Mouse (Mus musculus) liver, embryonic 14.5 days (tissue): ENCODE results near the gene Phyhipl. TPM values are rescaled to one million over a fixed set of nuclear protein-coding genes. Genes with fewer than 3 reads are reported as not detected.
A peak's percentile ranks its signal among the peaks of the same experiment; 100 is the strongest.

ENCODE experiments used
- ATAC-seq: fragments of 200-750 bp; cut with Nextera tagmentation; 2 replicates; pipeline ENCODE4 v1.8.0; 2017; ENCODE audit warnings: moderate number of reproducible peaks, mild to moderate bottlenecking, moderate library complexity; ENCODE audit not compliant: insufficient read depth
- DNase-seq, 3 experiments: peaks; one replicate each; pipeline ENCODE4 v3.0.0-alpha.2; 2012 to 2013; ENCODE audit warnings: low read depth in 3 of 3, low spot score in 3 of 3
- H3K27ac ChIP-seq: fragments of 300-500 bp; sonication (generic); 2 replicates; pipeline ENCODE4 v1.5.1; 2014; ENCODE audit warnings: moderate library complexity, mild to moderate bottlenecking, control low read depth, inconsistent platforms
- H3K27me3 ChIP-seq: fragments of 300-500 bp; sonication (generic); 2 replicates; pipeline ENCODE4 v1.6.1; 2014; ENCODE audit warnings: mild to moderate bottlenecking, low read length, moderate library complexity; ENCODE audit not compliant: control insufficient read depth, insufficient read depth
- H3K36me3 ChIP-seq: fragments of 300-500 bp; sonication (generic); replicated peaks from 2 replicates; pipeline ENCODE4 v1.6.1; 2014; ENCODE audit warnings: low read depth; ENCODE audit not compliant: control insufficient read depth, insufficient read depth
- H3K4me1 ChIP-seq, 2 experiments: fragments of 200-500 bp in 1 of 2; fragments of 300-500 bp in 1 of 2; sonication (generic) in 1 of 2; replicated peaks; 2 replicates each; pipeline ENCODE4 v1.6.1; 2012 to 2014; ENCODE audit warnings: antibody characterized with exemption in 1 of 2, inconsistent platforms in 1 of 2, low read length in 1 of 2; ENCODE audit not compliant: control insufficient read depth in 2 of 2, insufficient read depth in 2 of 2
- H3K4me2 ChIP-seq: fragments of 300-500 bp; sonication (generic); 2 replicates; pipeline ENCODE4 v1.6.1; 2014; ENCODE audit warnings: low read depth, mild to moderate bottlenecking, control low read depth, moderate library complexity
- H3K4me3 ChIP-seq, 2 experiments: fragments of 200-500 bp in 1 of 2; fragments of 300-500 bp in 1 of 2; sonication (generic) in 1 of 2; 2 replicates each; pipeline ENCODE4 v1.5.1; 2012 to 2014; ENCODE audit warnings: low read depth in 2 of 2, low read length in 2 of 2, mild to moderate bottlenecking in 2 of 2, control low read depth in 1 of 2, inconsistent platforms in 1 of 2, moderate library complexity in 1 of 2; ENCODE audit not compliant: insufficient read depth in 1 of 2
- H3K9ac ChIP-seq: fragments of 300-500 bp; sonication (generic); replicated peaks from 2 replicates; pipeline ENCODE4 v1.6.1; 2014; ENCODE audit warnings: mild to moderate bottlenecking, control low read depth, moderate library complexity
- H3K9me3 ChIP-seq: fragments of 300-500 bp; sonication (generic); 2 replicates; pipeline ENCODE4 v1.6.1; 2016; ENCODE audit warnings: low read length, mixed read lengths; ENCODE audit not compliant: control insufficient read depth
- CTCF ChIP-seq: IDR thresholded peaks from 2 replicates; pipeline ENCODE4 v1.5.1; 2016; ENCODE audit warnings: antibody characterized with exemption, low read depth, control low read depth
- EP300 ChIP-seq: IDR thresholded peaks from 2 replicates; pipeline ENCODE4 v1.6.1; 2016; ENCODE audit warnings: antibody characterized with exemption, low read depth
- WGBS: fragments of 180-500 bp; shearing (Covaris S2); extraction: QIAGEN DNeasy Blood & Tissue Kit; methylation state at CpG from one replicate; pipeline ENCODE4 v1.1.7; 2014; ENCODE audit not compliant: insufficient replicate concordance; 5-methylcytosine and 5-hydroxymethylcytosine counted together
- polyA plus RNA-seq, 2 experiments: library from polyadenylated mRNA; depleted of rRNA in 1 of 2; stranded (reverse) in 1 of 2; unstranded in 1 of 2; fragments of >200 nt; fragmentation: Nextera tagmentation in 1 of 2; extraction: Ambion mirVana in 1 of 2; gene quantifications; 2 replicates each; pipeline versions ENCODE4 v1.2.1 to v1.2.3; 2012 to 2014

Phyhipl gene
- polyA plus RNA-seq, 2 experiments: 0.01 to 0.08 TPM

DNA sequence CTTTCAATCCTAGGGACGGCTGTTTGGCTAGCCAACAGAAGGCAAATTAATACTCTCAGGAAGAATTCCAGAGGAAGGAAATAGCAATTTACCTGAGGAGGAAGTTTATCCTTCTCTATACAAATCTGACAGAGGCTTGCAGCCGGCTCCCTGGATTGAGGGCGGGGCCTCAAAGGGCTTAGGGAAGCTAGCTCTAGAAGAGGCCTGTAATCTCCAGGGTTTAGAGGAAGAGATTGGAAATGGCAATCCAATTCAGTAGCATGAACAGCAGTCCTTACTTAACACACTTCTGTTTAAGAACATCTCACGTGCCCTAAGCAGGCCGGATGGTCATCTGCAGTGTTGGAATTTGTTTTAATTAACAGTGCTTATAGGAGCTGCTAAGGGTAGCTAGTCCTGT lies 134.4 kb downstream of the Phyhipl start:
- Histone ChIP-seq H3K4me2 (no peak overlapping the region), H3K27me3 (no peaks in the 10 kb centered on the region; the same call in none of the 2 replicates), H3K9ac (no peak overlapping the region), H3K36me3 (no peaks in the 10 kb centered on the region), H3K27ac (no peak overlapping the region), H3K4me1 (no peaks in the 10 kb centered on the region), H3K4me3 (no peak overlapping the region), H3K9me3 (no peaks in the 10 kb centered on the region)
- 29% methylated on average over 5 of the region's 5 CpGs for WGBS
- TF ChIP-seq CTCF: no peak
- TF ChIP-seq EP300: no peak
- DNase-seq (no peak), ATAC-seq (no peak)

DNA sequence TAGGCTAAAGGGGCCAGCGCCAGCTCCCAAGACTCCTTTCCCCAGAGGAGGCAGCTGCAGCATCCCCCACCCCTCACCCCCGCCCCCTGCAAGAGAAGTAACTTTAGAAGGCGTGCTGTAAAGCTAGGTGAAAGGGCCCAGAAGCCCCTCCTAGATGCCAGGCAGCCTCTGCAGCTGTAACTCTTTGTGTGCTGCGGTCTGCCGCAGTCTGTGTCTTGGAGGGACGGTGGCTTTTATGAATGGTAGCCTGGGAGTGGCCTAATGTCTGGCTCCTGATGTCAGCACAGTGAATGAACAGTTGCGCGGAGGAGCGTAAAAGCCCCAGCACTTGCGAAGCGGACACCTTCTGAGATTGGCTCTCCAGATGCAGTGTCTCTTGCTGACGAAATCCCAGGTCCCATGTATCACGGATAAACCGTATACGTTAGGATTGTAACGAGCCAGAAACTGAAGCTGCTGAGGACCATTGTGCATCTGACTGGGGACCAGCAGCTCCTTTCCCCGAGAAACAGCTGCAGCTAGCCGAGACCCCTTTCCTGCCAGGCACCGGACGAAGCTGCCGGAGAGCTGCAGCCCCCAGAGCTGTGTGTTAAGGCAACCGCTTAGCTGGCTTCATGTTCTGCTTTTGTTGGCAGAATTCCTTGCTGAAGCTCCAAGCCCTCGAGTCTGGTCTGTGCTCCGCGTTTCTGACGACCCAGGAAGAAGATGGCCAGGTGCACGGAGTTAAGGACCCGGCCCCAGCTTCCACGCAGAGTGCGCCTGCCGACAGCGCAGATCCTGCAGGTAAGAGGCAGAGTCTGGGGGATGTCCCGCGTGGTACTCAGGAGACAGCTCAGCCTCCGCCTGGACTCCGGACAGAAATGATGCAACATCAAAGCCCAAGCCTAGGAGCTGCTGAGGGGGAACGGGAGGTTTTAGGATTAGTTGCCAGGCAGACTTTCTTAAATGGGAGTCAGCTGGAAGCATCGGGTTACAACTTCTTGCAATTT lies 135.3 kb downstream of the Phyhipl start:
- Histone ChIP-seq H3K27me3 (no peaks in the 10 kb centered on the region; the same call in none of the 2 replicates), H3K9ac (no peak overlapping the region), H3K36me3 (no peaks in the 10 kb centered on the region), H3K4me2 (peak overlapping the region; percentile 36), H3K27ac (no peak overlapping the region), H3K4me3 (0 out of 4 replicates have a peak overlapping the region, but pooled peaks of 1 of the 2 experiments have one; percentile 16), H3K9me3 (no peaks in the 10 kb centered on the region), H3K4me1 (no peaks in the 10 kb centered on the region)
- no peak for ATAC-seq
- 2% methylated on average over 38 of the region's 38 CpGs for WGBS
- TF ChIP-seq CTCF: no peak
- TF ChIP-seq EP300: no peak
- DNase-seq: no peak

DNA sequence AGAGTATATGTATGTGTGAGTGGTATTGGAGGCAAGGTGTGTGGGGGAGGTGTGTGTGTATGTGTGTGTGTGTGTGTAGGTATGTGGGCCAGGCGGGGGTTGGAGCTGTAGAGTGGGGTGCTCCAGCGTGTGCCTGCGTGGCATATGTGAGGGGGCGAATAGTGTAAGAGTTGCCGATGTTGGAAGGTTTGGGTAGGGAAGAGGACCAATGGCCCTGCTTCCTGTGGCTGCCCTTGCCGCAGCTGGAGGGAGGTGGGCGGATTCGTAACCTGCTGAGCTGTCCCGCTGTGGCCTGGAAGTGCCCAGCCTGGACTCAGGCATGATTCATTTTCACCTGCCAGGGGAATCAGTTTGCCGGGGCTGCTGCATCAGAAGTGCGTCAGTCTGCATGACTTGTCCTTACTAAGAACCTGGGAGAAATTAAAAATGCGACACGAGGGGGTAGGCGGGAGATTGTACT lies 136.1 kb downstream of the Phyhipl start:
- H3K4me2 ChIP-seq: no peak overlapping the region
- TF ChIP-seq EP300: no peak
- H3K4me3 ChIP-seq: no peak overlapping the region
- H3K9ac ChIP-seq: no peak overlapping the region
- no peaks in the 10 kb centered on the region for H3K9me3 ChIP-seq
- H3K27me3 ChIP-seq: no peaks in the 10 kb centered on the region; the same call in none of the 2 replicates
- 9% methylated on average over 14 of the region's 14 CpGs for WGBS
- no peaks in the 10 kb centered on the region for H3K4me1 ChIP-seq
- DNase-seq (no peak), ATAC-seq (no peak)
- H3K27ac ChIP-seq: no peak overlapping the region
- H3K36me3 ChIP-seq: no peaks in the 10 kb centered on the region

DNA sequence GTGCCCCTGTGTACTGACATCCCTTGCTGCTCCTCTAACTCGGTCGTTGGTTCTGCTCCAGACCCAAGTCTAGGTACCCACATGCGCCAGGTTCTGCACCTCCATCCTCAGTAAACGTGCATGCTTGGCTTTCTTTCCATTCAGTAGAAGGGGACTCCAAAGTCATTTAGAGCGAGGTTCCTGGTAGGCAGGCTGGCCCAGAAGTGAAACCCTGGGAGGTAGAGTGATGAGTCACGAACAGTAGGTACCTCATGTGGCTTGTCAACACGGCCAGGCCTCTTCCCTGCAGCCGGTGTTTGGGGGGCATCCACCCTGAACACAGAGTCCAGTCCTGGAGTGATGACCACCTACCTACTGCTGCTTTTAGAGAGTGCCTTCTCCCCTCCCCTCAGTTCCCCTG lies 139.1 kb downstream of the Phyhipl start:
- H3K4me1 ChIP-seq: no peaks in the 10 kb centered on the region
- 58% methylated on average over 8 of the region's 8 CpGs for WGBS
- no peak for DNase-seq
- H3K9me3 ChIP-seq: no peaks in the 10 kb centered on the region
- H3K9ac ChIP-seq: no peak overlapping the region
- H3K27me3 ChIP-seq: no peaks in the 10 kb centered on the region; the same call in none of the 2 replicates
- ATAC-seq: no peak
- no peak overlapping the region for H3K27ac ChIP-seq
- H3K4me3 ChIP-seq: no peak overlapping the region
- TF ChIP-seq EP300: no peak
- TF ChIP-seq CTCF: no peak
- H3K36me3 ChIP-seq: no peaks in the 10 kb centered on the region
- H3K4me2 ChIP-seq: no peak overlapping the region

DNA sequence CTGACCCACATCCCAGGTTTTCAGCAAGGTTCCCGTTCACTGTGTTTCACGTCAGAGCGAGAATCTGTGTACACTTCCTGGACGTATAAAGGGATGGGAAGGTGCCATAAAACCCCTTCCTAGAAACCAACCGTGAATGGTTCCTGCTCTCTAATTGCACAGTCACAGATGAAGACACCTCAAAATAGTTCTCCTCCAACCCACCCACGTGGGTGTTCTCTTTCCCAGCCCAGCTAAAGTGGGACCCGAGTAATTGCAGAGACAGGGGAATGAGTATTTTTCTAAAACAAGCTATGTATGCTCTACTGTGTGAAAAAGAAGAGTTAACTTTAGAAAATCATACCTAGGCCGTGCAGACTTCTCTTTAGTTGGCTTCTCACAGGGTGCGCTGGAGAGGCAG lies 140.9 kb downstream of the Phyhipl start:
- ATAC-seq: no peak
- H3K9ac ChIP-seq: no peak overlapping the region
- 62% methylated on average over 9 of the region's 9 CpGs for WGBS
- no peaks in the 10 kb centered on the region for H3K4me1 ChIP-seq
- no peaks in the 10 kb centered on the region for H3K27me3 ChIP-seq
- H3K9me3 ChIP-seq: no peaks in the 10 kb centered on the region
- no peak overlapping the region for H3K27ac ChIP-seq
- no peaks in the 10 kb centered on the region for H3K36me3 ChIP-seq
- no peak overlapping the region for H3K4me3 ChIP-seq
- no peak overlapping the region for H3K4me2 ChIP-seq
- DNase-seq: no peak
- no peak for TF ChIP-seq EP300
- no peak for TF ChIP-seq CTCF
